Mouse (Mus musculus): ENCODE measurements at regions not wholly inside any gene's neighbourhood (a gene's known extent, or its start where the extent isn't known, plus 50 kb on each side); places are given as distances from the start of the nearest gene placed in this dataset.

- TF ChIP-seq CTCF (IDR thresholded peaks at IDR 0.05; ENCODE audit: borderline replicate concordance, insufficient read depth, low read length), result no peak
- TF ChIP-seq POLR2A (IDR thresholded peaks at IDR 0.05; ENCODE audit: low read depth, low read length), result no peak
Measured at GRCm38 (mm10) chr13:115719276-115719675, 590.2 kb downstream of the Isl1 start.
